Comparison of ENCODE assay signal across 10 mouse cellular contexts in the genomic region with DNA sequence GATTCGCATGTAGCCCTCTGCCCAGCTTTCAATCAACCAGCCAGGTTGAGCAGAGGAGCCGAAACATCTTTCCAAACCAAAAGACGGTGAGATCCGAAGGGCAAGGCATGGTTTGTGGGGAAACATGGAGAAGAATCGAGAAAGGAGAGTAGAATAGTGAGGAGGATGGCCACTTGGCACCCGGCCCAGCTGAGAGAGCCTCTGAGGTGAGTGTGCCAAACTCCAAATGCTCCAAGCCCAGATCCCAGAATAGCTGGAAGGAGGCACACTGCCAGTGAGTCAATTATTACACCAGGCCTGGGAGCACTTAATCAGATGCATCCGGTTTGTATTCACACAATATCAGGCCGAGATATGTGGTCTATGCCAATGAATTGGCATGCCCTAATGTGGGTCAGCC. TPM values are rescaled to one million over a fixed set of nuclear protein-coding genes. Genes with fewer than 3 reads are reported as not detected.
DNase-seq lines count a peak whose midpoint lies in the region; ATAC-seq and TF ChIP-seq lines count a peak whose summit lies in the region.
"Had no signal": no experiment of that assay in that cellular context is flagged by ENCODE, and none has a peak within 500 bp of the region (broad histone marks: within the 10 kb centered on the region; RNA-seq: fewer than 3 reads in every experiment).

No protein-coding gene starts in this region.

- H3K27ac ChIP-seq in kidney, embryonic 14.5 days (ENCODE audit: low read depth, low read length) = no peak overlapping the region
- no peak overlapping the region for H3K27ac ChIP-seq in gastrocnemius, adult 2 months
- H3K27ac ChIP-seq in midbrain, embryonic 16.5 days (ENCODE audit: low read length) = no peak overlapping the region
- H3K27ac ChIP-seq: liver, embryonic 13.5 days had no signal

- no peak for TF ChIP-seq CTCF in brain, embryonic 14.5 days (IDR thresholded peaks at IDR 0.05; ENCODE audit: borderline replicate concordance, extremely low read depth, insufficient read depth, insufficient read length)
- TF ChIP-seq CTCF in gastrocnemius, adult 2 months (IDR thresholded peaks at IDR 0.05) = no peak

- H3K4me3 ChIP-seq in kidney, embryonic 14.5 days (ENCODE audit: low read length) = no peak overlapping the region
- no peak overlapping the region for H3K4me3 ChIP-seq in gastrocnemius, adult 2 months
- no peak overlapping the region for H3K4me3 ChIP-seq in midbrain, embryonic 16.5 days (ENCODE audit: low read depth, low read length)
- H3K4me3 ChIP-seq: liver, embryonic 13.5 days had no signal

- H3K36me3 ChIP-seq in kidney, embryonic 14.5 days (ENCODE audit: control insufficient read depth, insufficient read depth, low read length) = no peaks in the 10 kb centered on the region
- H3K36me3 ChIP-seq in midbrain, embryonic 16.5 days (ENCODE audit: control insufficient read depth, insufficient read depth, low read length) = no peaks in the 10 kb centered on the region
- H3K36me3 ChIP-seq: liver, embryonic 13.5 days had no signal

- 0 out of 2 replicates have a peak, but pooled peaks cover 4% of the 10 kb centered on the region for H3K9me3 ChIP-seq in kidney, embryonic 14.5 days (ENCODE audit: control insufficient read depth, low read length)
- no peaks in the 10 kb centered on the region for H3K9me3 ChIP-seq in midbrain, embryonic 16.5 days (replicated peaks; ENCODE audit: control insufficient read depth, low read length, poor library complexity, severe bottlenecking)
- H3K9me3 ChIP-seq: liver, embryonic 13.5 days had no signal

- 85% methylated on average over 8 of the region's 8 CpGs for WGBS in kidney, embryonic 14.5 days
- 82% methylated on average over 8 of the region's 8 CpGs for WGBS in midbrain, embryonic 16.5 days

- DNase-seq in kidney, adult 11 months = peak; percentile 89
- peak; percentile 80 for DNase-seq in brain, embryonic 14.5 days (ENCODE audit: low read depth)
- peak; percentile 53 for DNase-seq in gastrocnemius, adult 2 months
- peak; percentile 93 to 94 for DNase-seq in kidney, postnatal 25 days
- DNase-seq in B cell, adult 2 months = no peak
- no peak for DNase-seq in ovary, adult 18-20 months (ENCODE audit: low spot score)
- DNase-seq: liver, embryonic 13.5 days had no signal

- no peak for ATAC-seq in kidney, embryonic 14.5 days (ENCODE audit: low FRiP score, low TSS enrichment)
- peak; percentile 52; the same call in 1 of the 2 replicates for ATAC-seq in midbrain, embryonic 16.5 days

- intact Hi-C loops in gastrocnemius, adult 2 months (cut with DNase I) = loop anchor here (5.0 kb wide), 1 partner anchor 187 kb away; no protein-coding TSS in a partner anchor

- H3K4me2 ChIP-seq in kidney, embryonic 14.5 days (replicated peaks; ENCODE audit: low read depth, low read length) = no peak overlapping the region
- H3K4me2 ChIP-seq in midbrain, embryonic 16.5 days (ENCODE audit: low read length) = no peak overlapping the region
- H3K4me2 ChIP-seq: liver, embryonic 13.5 days had no signal

- H3K4me1 ChIP-seq in kidney, embryonic 14.5 days (ENCODE audit: control insufficient read depth, insufficient read depth, low read length) = no peaks in the 10 kb centered on the region; the same call in 1 of the 2 replicates
- H3K4me1 ChIP-seq in midbrain, embryonic 16.5 days (ENCODE audit: control insufficient read depth, insufficient read depth, low read length) = no peaks in the 10 kb centered on the region
- H3K4me1 ChIP-seq: liver, embryonic 13.5 days had no signal

- no peak for TF ChIP-seq POLR2A in brain, embryonic 14.5 days (IDR thresholded peaks at IDR 0.05; ENCODE audit: borderline replicate concordance, extremely low read depth, insufficient read depth, insufficient read length, poor library complexity, severe bottlenecking)

- no peaks in the 10 kb centered on the region for H3K27me3 ChIP-seq in kidney, embryonic 14.5 days (ENCODE audit: control insufficient read depth, insufficient read depth, low read length)
- H3K27me3 ChIP-seq in midbrain, embryonic 16.5 days (ENCODE audit: control insufficient read depth, insufficient read depth, low read depth, low read length) = no peaks in the 10 kb centered on the region
- H3K27me3 ChIP-seq: liver, embryonic 13.5 days had no signal

- no peak overlapping the region for H3K9ac ChIP-seq in kidney, embryonic 14.5 days (ENCODE audit: low read depth, low read length)
- no peak overlapping the region for H3K9ac ChIP-seq in midbrain, embryonic 16.5 days (ENCODE audit: low read depth, low read length)
- H3K9ac ChIP-seq: liver, embryonic 13.5 days had no signal

RNA-seq across cellular contexts. Expression of gene Rerg, which starts 39.7 kb away (rescaled TPM):
- polyA plus RNA-seq in kidney, embryonic 14.5 days (2014; fragmentation: Nextera tagmentation; extraction: Ambion mirVana) = 8.8 and 13.2 TPM in 2 replicates
- polyA plus RNA-seq in brain, embryonic 14.5 days (2012; rRNA removed) = 3.7 and 4.3 TPM in 2 replicates
- total RNA-seq in gastrocnemius, adult 2 months (2021) = 1 to 10 TPM; 1.4 to 1.7 TPM
- 7.7 and 8.0 TPM in 2 replicates for polyA plus RNA-seq in midbrain, embryonic 16.5 days (2015; fragmentation: Nextera tagmentation; extraction: Ambion mirVana)
- total RNA-seq: MEL had no signal

RNA-seq across cellular contexts. Expression of gene Ptpro, which starts 42.1 kb away (rescaled TPM):
- polyA plus RNA-seq in kidney, embryonic 14.5 days (2014; fragmentation: Nextera tagmentation; extraction: Ambion mirVana) = 6.2 and 11.5 TPM in 2 replicates
- 45.9 and 60.3 TPM in 2 replicates for polyA plus RNA-seq in brain, embryonic 14.5 days (2012; rRNA removed)
- under 1 TPM; 0.26 to 0.73 TPM for total RNA-seq in gastrocnemius, adult 2 months (2021)
- 73.7 and 78.3 TPM in 2 replicates for polyA plus RNA-seq in midbrain, embryonic 16.5 days (2015; fragmentation: Nextera tagmentation; extraction: Ambion mirVana)
- total RNA-seq: MEL had no signal

Comparison
In these comparisons a context has a peak if more than half of its experiments do, and no peak if none do; other contexts are left out.
1. DNase-seq: peak in kidney, adult 11 months (single experiment), brain, embryonic 14.5 days (single experiment), gastrocnemius, adult 2 months (single experiment) and kidney, postnatal 25 days (2 of 2); none in B cell, adult 2 months (0 of 2) and ovary, adult 18-20 months (single experiment).